Mouse (Mus musculus) ES-Bruce4 (cell line): ENCODE data around the gene Mical2.

ENCODE experiments used
- CTCF ChIP-seq: IDR thresholded peaks from one replicate; pipeline ENCODE4 v1.8.1; 2011; ENCODE audit warnings: low read depth, low read length
- POLR2A ChIP-seq: IDR thresholded peaks from one replicate; pipeline ENCODE4 v1.8.1; 2011; ENCODE audit warnings: low read length; ENCODE audit not compliant: insufficient read depth

DNA sequence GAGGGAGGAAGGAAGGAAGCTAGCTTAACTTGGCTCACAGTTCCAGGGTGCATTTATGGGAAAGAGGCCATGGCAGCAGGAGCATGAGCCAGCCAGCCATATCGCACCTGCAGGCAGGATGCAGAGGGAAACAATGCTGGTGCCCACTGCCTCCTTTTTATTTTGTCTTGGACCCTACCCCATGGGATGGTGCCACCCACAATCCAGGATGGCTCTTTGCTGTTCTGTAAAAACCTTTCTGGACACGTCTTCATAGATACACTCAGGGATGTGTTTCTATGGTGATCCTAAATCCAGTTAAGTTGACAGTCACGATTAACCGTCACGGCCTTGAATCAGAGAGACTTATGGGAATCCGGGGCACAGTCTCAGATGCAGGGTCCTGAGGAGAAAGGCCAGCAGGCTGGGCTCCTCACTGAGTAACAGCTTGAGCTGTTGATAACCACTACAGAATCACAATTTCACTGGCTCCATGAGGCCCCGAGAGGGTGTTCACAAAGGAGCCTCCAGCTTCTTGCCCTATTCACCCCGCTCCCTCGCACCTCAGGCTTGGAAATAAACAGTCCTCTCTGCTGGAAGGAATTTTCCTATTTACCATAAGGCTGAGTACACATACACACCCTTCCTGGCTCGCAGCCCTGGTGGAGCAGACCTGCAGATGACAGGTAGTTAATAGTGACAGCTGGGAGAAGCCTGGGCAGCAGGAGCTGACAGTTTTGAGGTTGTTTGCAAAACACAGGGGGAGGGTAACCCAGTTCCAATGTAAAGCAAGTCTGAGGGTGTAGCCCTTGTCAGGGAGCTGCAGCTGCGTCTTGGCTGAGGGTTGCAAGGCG, 218.7 kb downstream of the Mical2 start:
- TF ChIP-seq POLR2A (no peak), CTCF (no peak)
